Mouse (Mus musculus): ENCODE results near the gene Mapkapk3.
"Not testable (repeated sequence)": the region's sequence is repeated elsewhere in the genome, so short reads cannot be mapped to it uniquely, and the experiment has no call there.

GRCm38 (mm10) chr9:107306673-107307072, 17.0 kb upstream of the Mapkapk3 start:
- TF ChIP-seq CTCF (IDR thresholded peaks at IDR 0.05; ENCODE audit: low read depth, low read length); POLR2A (IDR thresholded peaks at IDR 0.05; ENCODE audit: extremely low read depth, insufficient read depth, low read length): not testable (repeated sequence)
